Mouse (Mus musculus) erythroblast, embryonic 14.5 days (primary cell): ENCODE data around the gene Lyrm4. TPM values are rescaled to one million over a fixed set of nuclear protein-coding genes. Genes with fewer than 3 reads are reported as not detected.

ENCODE experiments used
- H3K27me3 ChIP-seq: 2 replicates; pipeline ENCODE4 v1.6.1; 2012; ENCODE audit warnings: inconsistent platforms; ENCODE audit not compliant: control insufficient read depth
- H3K36me3 ChIP-seq: 2 replicates; pipeline ENCODE4 v1.6.1; 2012; ENCODE audit warnings: mild to moderate bottlenecking, inconsistent platforms; ENCODE audit not compliant: control insufficient read depth
- H3K4me1 ChIP-seq: 2 replicates; pipeline ENCODE4 v1.6.1; 2012; ENCODE audit warnings: inconsistent platforms; ENCODE audit not compliant: control insufficient read depth
- H3K4me3 ChIP-seq: replicated peaks from 2 replicates; pipeline ENCODE3; 2012; ENCODE audit warnings: moderate library complexity, mild to moderate bottlenecking, inconsistent platforms
- H3K9me3 ChIP-seq: 2 replicates; pipeline ENCODE4 v1.6.1; 2012; ENCODE audit warnings: low read length, inconsistent platforms, mixed read lengths; ENCODE audit not compliant: control insufficient read depth
- GATA1 ChIP-seq: IDR thresholded peaks from 2 replicates; pipeline ENCODE4 v1.6.1; 2012; ENCODE audit warnings: low read length, inconsistent platforms, mixed read lengths
- TAL1 ChIP-seq: IDR thresholded peaks from 3 replicates; pipeline ENCODE4 v1.6.1; 2012; ENCODE audit warnings: low read length, inconsistent platforms, mixed read lengths
- polyA plus RNA-seq: library from polyadenylated mRNA; stranded (reverse); fragments of >175 nt; gene quantifications from 2 replicates; pipeline ENCODE4 v1.2.3, GENCODE M21; 2012

The Lyrm4 gene
- polyA plus RNA-seq = 0.71 and 1.1 TPM in 2 replicates

DNA sequence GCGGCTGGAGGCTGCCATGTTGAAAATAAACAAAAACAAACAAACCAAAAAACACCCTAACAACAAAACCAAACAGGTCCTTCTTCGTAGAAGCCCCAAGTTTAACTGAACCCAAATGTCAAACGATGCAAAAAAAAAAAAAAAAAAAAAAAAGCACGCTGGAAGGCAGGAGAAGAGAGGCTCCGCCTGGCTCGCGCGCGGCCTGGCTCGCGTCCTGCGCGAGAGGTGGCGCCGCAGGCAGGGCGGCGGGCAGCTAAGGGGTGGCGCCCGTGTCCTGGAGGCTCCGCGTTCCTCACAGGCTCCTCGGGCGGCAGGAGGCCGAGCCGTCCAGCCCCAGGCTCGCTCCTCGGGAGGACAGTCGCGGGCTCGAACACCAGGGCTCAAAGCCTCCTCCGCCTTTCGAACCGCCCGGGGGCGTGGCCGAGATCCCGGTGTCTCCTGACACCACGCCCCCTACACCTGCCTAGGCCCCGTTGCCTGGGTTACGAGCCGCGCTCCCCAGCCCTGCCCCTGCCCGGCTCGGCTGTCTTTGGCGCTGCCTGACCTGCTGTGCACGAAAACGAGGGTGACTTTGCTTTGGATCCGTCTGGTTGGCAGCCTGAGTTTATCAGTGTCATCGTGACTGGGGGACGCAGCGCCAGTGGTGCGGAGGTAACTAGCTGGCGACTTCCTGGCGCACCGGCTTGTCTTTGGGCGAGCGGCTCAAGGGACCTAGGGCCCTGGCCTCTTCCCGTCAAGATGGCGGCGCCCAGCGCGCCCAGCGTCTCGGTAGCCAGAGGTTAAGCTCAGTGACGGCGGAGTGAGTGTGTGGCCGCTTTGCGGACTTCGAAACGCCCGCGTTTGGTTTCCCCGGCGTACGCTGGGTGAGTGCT lies at the start of gene Lyrm4, which contains the start of gene Fars2:
TSS of gene Lyrm4 (minus strand) at position 384 of the 872 bp plus-strand sequence.
TSS of gene Fars2 (plus strand) at position 270 of the 872 bp plus-strand sequence.
- Histone ChIP-seq H3K9me3 (no peaks in the 10 kb centered on the region), H3K4me3 (peak within 1 kb of the TSS; percentile 73), H3K36me3 (peaks cover 12% of the 10 kb centered on the region), H3K4me1 (peaks cover 61% of the 10 kb centered on the region), H3K27me3 (no peaks in the 10 kb centered on the region)
- TF ChIP-seq GATA1 (no peak), TAL1 (no peak)

DNA sequence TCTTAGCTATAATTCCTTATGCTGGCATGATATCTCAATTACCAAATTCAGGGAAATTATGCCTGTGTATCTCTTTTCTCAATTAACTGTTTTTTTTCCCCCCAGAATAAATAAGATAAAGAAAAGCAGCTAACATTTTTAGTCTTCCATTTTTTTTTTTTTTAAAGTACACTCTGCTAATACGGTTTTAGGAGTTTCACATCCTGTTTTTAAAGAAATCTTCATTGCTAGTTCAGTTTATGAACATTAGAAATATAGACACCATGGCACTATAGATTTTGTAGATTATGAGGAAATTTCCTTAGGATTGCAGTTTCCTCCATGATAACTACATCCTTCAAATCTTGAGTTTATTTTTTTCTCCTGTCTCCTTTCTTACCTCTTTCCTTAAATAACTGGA lies 46.6 kb upstream of the Lyrm4 start:
- Histone ChIP-seq H3K4me3 (no peak overlapping the region), H3K9me3 (no peaks in the 10 kb centered on the region), H3K27me3 (no peaks in the 10 kb centered on the region), H3K4me1 (peaks cover 5% of the 10 kb centered on the region), H3K36me3 (peaks cover 3% of the 10 kb centered on the region)
- no peak for TF ChIP-seq GATA1
- TF ChIP-seq TAL1 = no peak

DNA sequence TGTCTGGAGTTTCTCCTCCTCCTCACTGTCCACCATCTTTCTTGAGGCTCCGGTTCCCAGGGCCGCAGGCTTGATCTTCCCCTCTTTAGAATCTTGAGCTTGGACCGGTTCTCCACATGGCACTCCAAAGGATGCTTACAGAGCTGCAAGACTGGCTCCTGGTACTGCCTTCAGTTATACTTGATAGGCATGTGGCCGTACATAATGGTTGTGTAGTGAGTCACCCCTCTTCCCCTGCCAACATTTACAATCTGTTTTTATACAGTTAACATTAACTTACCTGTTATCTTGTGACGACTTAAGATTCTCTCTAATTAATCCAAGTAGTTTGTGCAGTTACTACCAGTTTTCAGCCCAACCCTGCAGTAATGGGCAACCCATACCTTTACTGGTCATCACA lies 46.1 kb upstream of the Lyrm4 start:
- Histone ChIP-seq H3K4me3 (no peak overlapping the region), H3K4me1 (peaks cover 5% of the 10 kb centered on the region), H3K9me3 (no peaks in the 10 kb centered on the region), H3K27me3 (no peaks in the 10 kb centered on the region), H3K36me3 (peaks cover 3% of the 10 kb centered on the region)
- TF ChIP-seq GATA1 (no peak), TAL1 (no peak)

DNA sequence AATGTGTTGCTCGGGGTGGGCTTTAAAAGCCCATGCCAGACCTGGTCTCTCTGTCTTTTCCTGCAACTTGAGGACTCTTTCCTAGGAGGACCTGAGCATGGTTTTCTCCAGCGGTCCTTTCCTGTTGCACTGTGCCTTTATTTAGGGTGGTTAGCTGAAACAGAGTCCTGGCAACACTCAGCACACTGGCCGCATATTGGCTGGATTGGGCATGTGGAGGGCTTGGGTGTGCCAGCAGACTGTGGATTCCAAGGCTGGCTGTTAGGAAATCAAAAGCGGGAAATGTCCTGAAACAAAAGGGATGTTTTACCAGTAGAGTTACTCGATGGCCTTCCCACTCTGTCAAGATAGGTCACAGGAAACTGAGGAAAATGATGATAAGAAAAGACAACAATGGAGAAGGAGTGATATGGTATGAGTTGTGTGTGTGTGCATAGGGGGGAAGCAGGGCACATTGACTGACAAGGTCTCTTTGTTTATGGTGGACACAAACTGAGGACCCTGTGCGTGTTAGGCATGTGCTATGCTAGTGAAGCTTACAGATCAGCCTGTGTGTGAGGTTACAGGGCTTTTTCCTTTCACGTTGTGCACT lies 39.1 kb upstream of the Lyrm4 start:
- H3K4me3 ChIP-seq = no peak overlapping the region
- H3K9me3 ChIP-seq = no peaks in the 10 kb centered on the region
- H3K4me1 ChIP-seq = no peaks in the 10 kb centered on the region; the same call in 1 of the 2 replicates
- TF ChIP-seq GATA1 (no peak), TAL1 (no peak)
- no peaks in the 10 kb centered on the region; the same call in 1 of the 2 replicates for H3K36me3 ChIP-seq
- H3K27me3 ChIP-seq = no peaks in the 10 kb centered on the region

DNA sequence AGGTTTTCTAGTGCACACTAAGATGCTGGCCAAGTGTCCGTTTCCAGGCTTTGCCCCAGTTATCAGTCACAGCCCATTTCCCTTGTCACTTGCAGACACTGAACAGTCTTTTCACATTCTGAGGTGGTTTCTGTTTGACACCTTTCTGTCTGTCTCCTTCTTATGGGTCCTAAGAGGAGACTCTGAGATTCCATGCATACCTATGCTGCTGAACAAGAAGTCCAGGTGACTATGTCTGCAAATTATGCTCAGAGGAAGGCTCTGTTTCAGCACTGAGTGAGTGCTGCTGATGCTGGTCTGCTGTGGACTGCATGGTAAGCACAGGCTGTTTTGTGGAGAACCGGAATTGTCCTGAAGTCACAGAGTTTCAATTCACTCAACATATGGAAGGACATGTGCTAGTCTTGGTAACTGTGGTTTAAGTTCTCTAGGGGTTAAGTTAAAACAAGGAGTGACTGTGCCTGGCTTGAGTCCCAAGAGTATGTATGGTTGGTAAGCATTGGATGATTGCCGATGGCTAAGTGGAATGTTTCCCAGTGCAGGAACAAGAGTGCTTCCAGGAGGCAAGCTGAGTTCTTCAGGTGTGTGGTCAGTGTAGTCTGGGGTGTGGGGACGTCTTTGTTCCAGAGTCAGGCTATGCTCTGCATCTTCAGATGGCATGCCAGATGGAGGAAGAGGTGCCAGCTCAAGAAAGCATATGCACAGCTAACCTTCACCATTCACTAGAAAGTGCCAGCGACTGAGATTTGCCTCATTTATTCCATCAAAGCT lies 35.6 kb upstream of the Lyrm4 start:
- Histone ChIP-seq H3K9me3 (no peaks in the 10 kb centered on the region), H3K4me1 (no peaks in the 10 kb centered on the region; the same call in none of the 2 replicates), H3K36me3 (no peaks in the 10 kb centered on the region; the same call in 1 of the 2 replicates), H3K4me3 (no peak overlapping the region), H3K27me3 (no peaks in the 10 kb centered on the region)
- TF ChIP-seq TAL1 (no peak), GATA1 (no peak)

DNA sequence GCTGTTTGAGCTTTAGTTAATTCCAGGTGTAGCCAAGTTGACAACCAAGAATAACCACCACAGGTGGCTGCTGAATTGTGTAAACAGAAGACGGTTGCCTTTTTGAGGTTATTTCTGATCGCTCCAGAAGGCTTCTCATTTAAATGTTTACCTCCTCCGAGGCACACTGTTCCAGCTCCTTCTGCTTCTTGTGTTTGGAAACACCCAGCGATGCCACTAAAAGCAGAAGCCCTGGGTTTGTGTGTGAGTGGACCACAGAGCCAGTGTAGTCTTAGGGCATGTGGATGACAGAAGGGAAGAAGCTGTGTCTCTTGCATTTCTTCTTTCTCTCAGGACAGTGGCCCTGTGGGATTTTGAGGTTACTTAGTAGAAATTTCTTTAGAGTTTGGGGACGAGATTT lies 32.9 kb upstream of the Lyrm4 start:
- no peaks in the 10 kb centered on the region; the same call in 1 of the 2 replicates for H3K36me3 ChIP-seq
- no peaks in the 10 kb centered on the region for H3K27me3 ChIP-seq
- no peak overlapping the region for H3K4me3 ChIP-seq
- H3K9me3 ChIP-seq = no peaks in the 10 kb centered on the region
- TF ChIP-seq GATA1 = no peak
- H3K4me1 ChIP-seq = no peaks in the 10 kb centered on the region; the same call in none of the 2 replicates

DNA sequence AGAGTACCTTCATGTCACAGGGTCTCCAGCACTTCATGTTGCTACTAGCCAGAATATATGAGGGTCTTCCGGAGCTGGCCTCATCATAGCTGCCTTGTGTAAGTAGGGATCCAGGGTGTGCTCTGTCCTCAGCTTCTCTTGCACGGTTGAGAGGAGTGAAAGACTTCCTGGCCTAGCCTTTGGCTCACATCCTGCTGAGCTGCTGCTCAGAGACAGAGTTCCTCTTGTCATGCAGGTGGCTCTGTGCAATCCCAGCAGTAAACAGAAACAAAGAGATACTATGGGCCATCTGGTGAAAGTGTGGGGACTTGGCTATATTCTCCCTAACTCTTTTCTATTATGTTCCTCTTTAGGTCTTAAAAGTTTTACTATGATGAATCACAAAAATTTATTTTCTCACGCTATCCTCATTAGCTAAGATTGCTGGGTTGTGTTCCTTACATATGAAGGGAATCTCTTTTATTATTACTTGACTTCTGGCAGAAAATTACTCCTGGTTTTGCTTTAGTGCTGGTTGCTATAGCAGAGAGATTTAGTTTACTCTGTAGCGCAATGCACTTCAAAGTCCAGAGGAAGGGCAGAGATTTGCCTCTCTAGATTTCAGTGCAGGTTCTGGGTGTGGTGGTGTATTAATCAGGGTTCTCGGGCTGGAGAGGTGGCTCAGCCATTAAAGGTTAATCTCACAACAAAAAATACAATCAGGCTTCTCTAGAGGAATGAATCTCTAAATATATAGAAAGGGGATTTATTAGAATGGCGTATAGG lies 32.0 kb upstream of the Lyrm4 start:
- H3K4me1 ChIP-seq = no peaks in the 10 kb centered on the region; the same call in none of the 2 replicates
- H3K36me3 ChIP-seq = no peaks in the 10 kb centered on the region; the same call in 1 of the 2 replicates
- H3K9me3 ChIP-seq = no peaks in the 10 kb centered on the region
- no peak overlapping the region for H3K4me3 ChIP-seq
- no peak for TF ChIP-seq GATA1
- TF ChIP-seq TAL1 = no peak
- no peaks in the 10 kb centered on the region for H3K27me3 ChIP-seq

DNA sequence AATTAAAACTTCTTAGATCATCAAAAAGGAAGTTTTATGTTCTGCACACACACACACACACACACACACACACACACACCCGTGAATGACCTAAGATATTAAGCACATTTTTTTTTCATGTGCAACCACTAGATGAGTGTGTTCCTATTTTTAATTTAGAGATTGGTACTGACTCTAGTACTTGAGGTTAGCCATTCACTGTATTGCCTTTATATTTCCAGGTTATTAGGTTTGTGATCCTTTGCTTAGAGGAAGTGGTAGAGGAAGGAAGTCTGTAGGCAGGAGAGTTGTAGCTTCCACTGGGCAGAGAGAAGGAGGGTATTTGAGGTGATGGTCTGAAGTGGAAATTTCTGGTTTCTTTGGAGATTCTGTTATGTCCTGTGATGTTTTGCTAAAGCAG lies 28.3 kb upstream of the Lyrm4 start:
- no peaks in the 10 kb centered on the region for H3K27me3 ChIP-seq
- H3K4me1 ChIP-seq = peaks cover 4% of the 10 kb centered on the region
- TF ChIP-seq TAL1 (no peak), GATA1 (no peak)
- H3K9me3 ChIP-seq = no peaks in the 10 kb centered on the region
- no peak overlapping the region for H3K4me3 ChIP-seq
- no peaks in the 10 kb centered on the region for H3K36me3 ChIP-seq
